Mouse (Mus musculus) ZHBTc4 (cell line): ENCODE measurements around the gene Gstm5.
A peak's percentile ranks its signal among the peaks of the same experiment; 100 is the strongest.

Experiments used
- DNase-seq: peaks from one replicate; pipeline ENCODE4 v3.0.0-alpha.2; 2011; ENCODE audit warnings: low read depth, low spot score

Gstm5 gene

GRCm38 (mm10) chr3:107931670-107932069, 36.0 kb downstream of the Gstm5 start, which contains the start of gene Gstm7:
Gstm7 (minus strand) TSS chr3:107931817.
- peak; percentile 100 for DNase-seq

GRCm38 (mm10) chr3:107932128-107932527, 36.5 kb downstream of the Gstm5 start:
- DNase-seq: no peak

GRCm38 (mm10) chr3:107935268-107935667, 39.6 kb downstream of the Gstm5 start:
- DNase-seq: no peak

GRCm38 (mm10) chr3:107935888-107936287, 40.3 kb downstream of the Gstm5 start:
- no peak for DNase-seq

GRCm38 (mm10) chr3:107939403-107939802, 43.8 kb downstream of the Gstm5 start:
- peak; percentile 83 for DNase-seq

GRCm38 (mm10) chr3:107939830-107940229, 44.2 kb downstream of the Gstm5 start:
- DNase-seq: no peak

GRCm38 (mm10) chr3:107940524-107940923, 44.9 kb downstream of the Gstm5 start:
- DNase-seq: no peak

- no peak for DNase-seq
These were observed 45.6 kb downstream of the Gstm5 start for GRCm38 (mm10) chr3:107941261-107941660.

GRCm38 (mm10) chr3:107943239-107943990, 47.8 kb downstream of the Gstm5 start, which contains the start of gene Gstm6:
Gstm6 (minus strand) TSS chr3:107943749.
- DNase-seq: peak; percentile 93

- peak; percentile 39 for DNase-seq
These were observed 50.1 kb downstream of the Gstm5 start for GRCm38 (mm10) chr3:107945729-107946128.
